Mouse (Mus musculus) lung, embryonic 16.5 days (tissue): Measurements from ENCODE around the gene Tnfsf10. TPM values are rescaled to one million over a fixed set of nuclear protein-coding genes. Genes with fewer than 3 reads are reported as not detected.
"Not testable (repeated sequence)": the region's sequence is repeated elsewhere in the genome, so short reads cannot be mapped to it uniquely, and the experiment has no call there.

Experiments used
- ATAC-seq: fragments of 200-750 bp; cut with Nextera tagmentation; 2 replicates; pipeline ENCODE4 v1.8.0; 2017; ENCODE audit warnings: low read depth, mild to moderate bottlenecking, moderate library complexity
- H3K27ac ChIP-seq: fragments of 300-500 bp; sonication (generic); 2 replicates; pipeline ENCODE4 v1.5.1; 2014; ENCODE audit warnings: mild to moderate bottlenecking, control low read depth, low read length
- H3K27me3 ChIP-seq: fragments of 300-500 bp; sonication (generic); 2 replicates; pipeline ENCODE4 v1.6.1; 2014; ENCODE audit warnings: low read depth, low read length, mixed read lengths; ENCODE audit not compliant: control insufficient read depth, insufficient read depth
- H3K36me3 ChIP-seq: fragments of 300-500 bp; sonication (generic); 2 replicates; pipeline ENCODE4 v1.6.1; 2014; ENCODE audit warnings: low read length; ENCODE audit not compliant: control insufficient read depth, insufficient read depth
- H3K4me1 ChIP-seq: fragments of 300-500 bp; sonication (generic); replicated peaks from 2 replicates; pipeline ENCODE4 v1.6.1; 2014; ENCODE audit warnings: low read length, mixed read lengths; ENCODE audit not compliant: control insufficient read depth, insufficient read depth
- H3K4me2 ChIP-seq: fragments of 300-500 bp; sonication (generic); 2 replicates; pipeline ENCODE4 v1.6.1; 2014; ENCODE audit warnings: low read depth, low read length, control low read depth
- H3K4me3 ChIP-seq: fragments of 300-500 bp; sonication (generic); 2 replicates; pipeline ENCODE4 v1.5.1; 2014; ENCODE audit warnings: mild to moderate bottlenecking, low read length, control low read depth
- H3K9ac ChIP-seq: fragments of 300-500 bp; sonication (generic); 2 replicates; pipeline ENCODE4 v1.6.1; 2014; ENCODE audit warnings: low read length, control low read depth
- H3K9me3 ChIP-seq: fragments of 300-500 bp; sonication (generic); 2 replicates; pipeline ENCODE4 v1.6.1; 2016; ENCODE audit warnings: low read length; ENCODE audit not compliant: control insufficient read depth
- WGBS: fragments of 180-500 bp; shearing (Covaris S2); extraction: QIAGEN DNeasy Blood & Tissue Kit; methylation state at CpG from one replicate; pipeline ENCODE4 v1.1.7; 2014; 5-methylcytosine and 5-hydroxymethylcytosine counted together
- polyA plus RNA-seq: library from polyadenylated mRNA; unstranded; fragments of >200 nt; fragmentation: Nextera tagmentation; extraction: Ambion mirVana; gene quantifications from 2 replicates; pipeline ENCODE4 v1.2.1, GENCODE M21; 2015

Gene Tnfsf10
- 3.6 and 4.1 TPM in 2 replicates for polyA plus RNA-seq

DNA sequence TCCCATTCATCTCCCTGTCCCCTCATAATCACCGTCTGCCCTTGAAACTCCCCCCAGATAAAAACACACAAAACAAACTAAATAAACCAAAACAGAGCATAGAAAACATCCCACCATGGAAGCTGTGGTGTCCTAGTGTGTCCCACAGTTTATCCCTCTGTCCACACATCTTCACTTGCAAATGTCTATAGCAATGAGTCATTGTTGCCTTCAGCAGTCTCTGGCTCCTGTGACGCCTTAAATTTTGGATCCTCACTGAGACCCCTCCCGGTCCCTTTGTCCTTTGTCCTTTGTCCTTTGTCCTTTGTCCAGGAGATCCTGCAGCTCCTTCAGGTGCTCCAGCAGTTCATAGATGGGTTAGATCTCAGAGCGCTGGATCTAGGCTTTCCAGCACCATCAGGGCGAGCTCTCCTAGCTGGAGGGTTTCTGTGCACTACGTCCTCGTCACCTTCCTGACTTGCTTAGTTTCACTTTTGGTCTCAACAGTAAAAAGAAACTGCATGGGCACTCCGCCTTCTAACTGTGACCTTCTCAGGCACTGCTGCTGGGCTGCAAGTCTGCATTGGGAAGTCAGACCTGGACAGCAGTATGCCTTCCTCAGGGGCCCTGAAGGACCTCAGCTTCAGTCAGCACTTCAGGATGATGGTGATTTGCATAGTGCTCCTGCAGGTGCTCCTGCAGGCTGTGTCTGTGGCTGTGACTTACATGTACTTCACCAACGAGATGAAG lies at the start of gene Tnfsf10:
Tnfsf10 (plus strand) TSS at position 470 of the 729 bp plus-strand sequence.
- Histone ChIP-seq H3K4me1 (no peaks in the 10 kb centered on the region; the same call in 1 of the 2 replicates), H3K36me3 (no peaks in the 10 kb centered on the region), H3K9me3 (no peaks in the 10 kb centered on the region), H3K9ac (peak within 1 kb of the TSS; percentile 58), H3K4me3 (peak within 1 kb of the TSS; percentile 48), H3K27me3 (no peaks in the 10 kb centered on the region), H3K27ac (peak within 1 kb of the TSS; percentile 79), H3K4me2 (peak within 1 kb of the TSS; percentile 65)
- ATAC-seq = peak; percentile 69
- WGBS = 46% methylated on average over 9 of the region's 9 CpGs

DNA sequence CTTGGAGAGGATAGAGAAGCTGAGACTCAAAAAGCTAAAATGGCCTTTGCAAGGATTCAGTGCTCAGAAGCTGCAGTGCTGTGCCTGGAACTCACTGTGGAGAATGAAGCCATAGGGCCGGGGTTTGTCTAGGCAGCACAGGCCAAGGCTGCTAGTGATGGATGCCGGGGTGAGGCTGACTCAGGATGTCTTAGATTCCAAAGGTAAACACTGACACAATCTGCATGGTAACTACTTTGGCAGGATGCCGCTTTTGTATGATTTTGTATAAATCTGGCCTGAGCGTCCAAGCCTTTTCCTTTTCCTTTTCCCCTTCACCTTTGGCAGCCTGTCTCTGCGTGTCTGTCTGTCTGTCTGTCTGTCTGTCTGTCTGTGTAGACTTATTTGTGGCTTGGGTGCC lies 49.5 kb upstream of the Tnfsf10 start:
- Histone ChIP-seq H3K9ac (no peak overlapping the region), H3K27ac (peak overlapping the region; percentile 74), H3K9me3 (no peaks in the 10 kb centered on the region), H3K4me3 (no peak overlapping the region), H3K36me3 (no peaks in the 10 kb centered on the region), H3K4me2 (no peak overlapping the region), H3K4me1 (peaks cover 13% of the 10 kb centered on the region), H3K27me3 (no peaks in the 10 kb centered on the region)
- WGBS = 36% methylated on average over 5 of the region's 5 CpGs
- peak; percentile 55; the same call in 1 of the 2 replicates for ATAC-seq

DNA sequence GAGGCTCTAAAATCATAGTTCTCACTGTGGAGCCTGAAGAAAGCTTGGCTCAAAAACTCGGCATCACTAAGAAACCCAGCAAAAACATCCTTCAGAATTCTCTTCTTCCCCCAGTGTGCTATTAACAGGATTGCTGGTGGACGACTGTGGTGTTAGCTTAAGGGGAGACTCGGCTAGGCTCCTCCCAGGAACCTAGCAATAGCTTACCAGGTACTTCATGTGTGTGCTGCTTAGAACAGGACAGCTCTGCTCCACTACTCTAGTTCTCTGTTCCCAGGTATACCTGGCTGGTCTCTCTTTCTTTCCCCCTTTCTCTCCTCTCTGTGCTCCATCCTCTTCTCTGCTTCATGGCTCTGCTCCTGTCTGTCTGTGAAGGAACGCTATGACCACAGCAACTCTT lies 48.9 kb upstream of the Tnfsf10 start:
- Histone ChIP-seq H3K9ac (no peak overlapping the region), H3K36me3 (no peaks in the 10 kb centered on the region), H3K4me2 (no peak overlapping the region), H3K4me3 (no peak overlapping the region), H3K27ac (peak overlapping the region; percentile 74), H3K27me3 (no peaks in the 10 kb centered on the region), H3K9me3 (no peaks in the 10 kb centered on the region), H3K4me1 (peaks cover 13% of the 10 kb centered on the region)
- no peak for ATAC-seq
- 44% methylated on average over 4 of the region's 4 CpGs for WGBS

DNA sequence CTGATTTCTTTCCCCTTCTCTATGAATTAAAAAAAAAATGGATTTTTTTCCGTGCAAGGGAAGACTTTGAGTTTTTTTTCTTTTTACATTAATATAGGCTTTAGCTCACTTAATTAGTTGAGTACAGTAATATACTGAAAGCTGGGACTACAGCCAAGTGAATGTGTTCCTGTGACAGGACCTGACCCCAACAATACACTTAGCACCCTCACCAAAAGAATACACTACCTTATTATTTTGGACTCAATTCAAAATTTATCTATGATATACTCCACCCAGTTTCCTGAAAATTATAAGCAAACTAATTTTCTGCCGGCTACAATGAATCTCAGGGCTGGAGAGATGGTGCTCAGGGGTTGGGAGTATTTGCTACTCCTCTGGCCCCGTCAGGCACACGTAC lies 47.7 kb upstream of the Tnfsf10 start:
- no peaks in the 10 kb centered on the region for H3K36me3 ChIP-seq
- H3K4me3 ChIP-seq = no peak overlapping the region
- no peaks in the 10 kb centered on the region for H3K9me3 ChIP-seq
- no peak overlapping the region for H3K4me2 ChIP-seq
- H3K27me3 ChIP-seq = no peaks in the 10 kb centered on the region
- peaks cover 13% of the 10 kb centered on the region for H3K4me1 ChIP-seq
- ATAC-seq = peak; percentile 58
- 33% methylated on average over 4 of the region's 4 CpGs for WGBS
- no peak overlapping the region for H3K9ac ChIP-seq
- peak overlapping the region; percentile 84 for H3K27ac ChIP-seq

DNA sequence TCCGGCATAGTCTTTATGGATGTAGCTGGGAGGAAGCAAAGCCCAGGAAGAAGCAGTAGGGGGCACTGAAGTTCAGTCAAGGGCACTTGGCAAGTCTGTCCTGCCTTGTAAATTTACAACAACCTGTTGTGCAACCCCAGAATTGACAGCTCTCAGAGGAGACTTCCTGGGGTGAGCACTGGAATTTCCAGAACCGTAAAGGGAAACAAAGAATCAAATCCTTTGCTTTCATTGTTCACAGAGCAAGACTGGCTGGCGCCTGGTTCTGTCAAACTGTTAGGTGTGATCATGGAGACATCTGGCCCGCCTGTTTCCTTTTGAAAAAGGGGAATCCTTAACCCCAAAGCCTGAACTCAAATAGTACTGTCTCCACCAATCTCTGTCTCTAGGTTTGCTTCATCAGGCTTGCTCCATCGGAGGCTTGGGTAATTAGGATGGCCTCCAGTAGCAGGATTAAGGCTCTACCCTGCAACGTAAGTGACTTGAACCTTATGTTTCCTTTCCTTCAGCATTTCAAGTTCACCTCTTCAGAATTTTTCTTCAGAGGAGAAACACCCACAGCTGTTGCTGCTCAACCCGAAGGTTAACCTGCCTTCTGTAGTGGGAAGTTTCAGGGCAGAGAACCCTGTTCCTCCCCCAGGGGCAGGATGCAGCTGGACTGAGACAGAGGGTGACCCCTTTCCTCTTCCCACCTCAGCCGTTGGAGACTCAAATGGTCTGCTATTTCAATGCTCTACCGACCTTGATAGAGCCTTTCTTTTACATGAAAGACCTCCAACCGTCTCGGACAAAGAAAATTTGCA lies 46.5 kb upstream of the Tnfsf10 start:
- 21% methylated on average over 11 of the region's 11 CpGs for WGBS
- Histone ChIP-seq H3K27me3 (no peaks in the 10 kb centered on the region), H3K4me3 (no peak overlapping the region), H3K9ac (no peak overlapping the region; the same call in 1 of the 2 replicates), H3K4me1 (peaks cover 13% of the 10 kb centered on the region), H3K27ac (peak overlapping the region; percentile 79), H3K4me2 (0 out of 2 replicates have a peak overlapping the region, but pooled peaks have one; percentile 12), H3K9me3 (no peaks in the 10 kb centered on the region), H3K36me3 (no peaks in the 10 kb centered on the region)
- peak; percentile 80 for ATAC-seq

DNA sequence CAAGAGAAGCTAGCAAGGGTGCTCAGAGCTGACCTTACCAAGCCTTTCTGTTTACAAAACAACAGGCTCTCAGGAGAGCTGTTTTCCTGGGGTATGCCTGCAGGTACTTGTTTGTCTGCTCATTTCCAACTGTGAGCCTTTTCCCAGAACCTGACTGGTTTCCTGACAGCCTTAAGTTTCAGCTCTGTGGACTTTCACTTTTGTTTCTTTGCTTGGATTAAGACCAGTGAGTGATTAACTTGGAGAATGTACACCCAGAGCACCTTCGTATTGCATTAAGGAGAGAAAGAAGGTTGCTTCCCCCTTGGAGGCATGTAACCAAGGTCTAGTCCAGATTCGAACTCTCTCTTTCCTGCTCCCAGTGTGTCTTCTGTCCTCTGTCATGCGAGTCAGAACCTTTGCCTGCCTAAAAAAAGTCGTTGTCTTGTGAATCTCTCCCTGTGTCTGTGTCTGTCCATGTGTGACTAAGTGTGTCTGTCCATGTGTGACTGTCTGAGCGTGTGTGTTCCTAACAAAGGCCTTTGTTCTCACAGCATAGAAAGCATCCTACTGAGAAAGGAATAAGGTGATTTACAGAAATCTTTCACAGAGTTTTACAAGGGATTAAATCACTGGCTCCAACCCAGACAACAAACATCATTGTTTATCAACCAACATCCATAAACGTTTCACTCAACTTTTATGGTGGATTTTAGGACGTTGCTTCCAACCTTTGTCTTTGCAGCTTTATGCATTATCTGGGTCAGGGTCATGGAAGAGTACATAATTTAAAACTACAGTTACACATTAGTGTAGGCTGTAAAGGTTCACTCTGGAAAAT lies 43.7 kb upstream of the Tnfsf10 start:
- no peak overlapping the region for H3K4me2 ChIP-seq
- no peaks in the 10 kb centered on the region for H3K36me3 ChIP-seq
- no peak for ATAC-seq
- peaks cover 13% of the 10 kb centered on the region for H3K4me1 ChIP-seq
- H3K4me3 ChIP-seq = no peak overlapping the region
- H3K9ac ChIP-seq = no peak overlapping the region
- H3K27ac ChIP-seq = no peak overlapping the region
- 34% methylated on average over 7 of the region's 7 CpGs for WGBS
- no peaks in the 10 kb centered on the region for H3K9me3 ChIP-seq
- no peaks in the 10 kb centered on the region for H3K27me3 ChIP-seq

DNA sequence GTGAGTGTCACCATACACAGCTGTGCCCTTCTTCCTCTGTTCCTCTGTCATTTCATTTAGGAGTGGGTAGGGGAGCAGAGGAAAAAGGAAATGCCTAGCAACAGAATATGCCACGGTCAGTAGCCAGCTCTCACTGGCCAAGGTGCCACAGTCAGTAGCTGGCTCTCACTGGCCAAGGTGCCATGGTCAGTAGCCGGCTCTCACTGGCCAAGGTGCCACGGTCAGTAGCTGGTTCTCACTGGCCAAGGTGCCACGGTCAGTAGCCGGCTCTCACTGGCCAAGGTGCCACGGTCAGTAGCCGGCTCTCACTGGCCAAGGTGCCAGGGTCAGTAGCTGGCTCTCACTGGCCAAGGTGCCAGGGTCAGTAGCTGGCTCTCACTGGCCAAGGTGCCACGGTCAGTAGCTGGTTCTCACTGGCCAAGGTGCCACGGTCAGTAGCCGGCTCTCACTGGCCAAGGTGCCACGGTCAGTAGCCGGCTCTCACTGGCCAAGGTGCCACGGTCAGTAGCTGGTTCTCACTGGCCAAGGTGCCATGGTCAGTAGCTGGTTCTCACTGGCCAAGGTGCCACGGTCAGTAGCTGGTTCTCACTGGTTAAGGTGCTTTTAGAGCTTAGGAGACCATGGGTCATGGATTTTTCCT lies 37.4 kb upstream of the Tnfsf10 start:
- not testable (repeated sequence) for ATAC-seq, H3K9ac ChIP-seq

DNA sequence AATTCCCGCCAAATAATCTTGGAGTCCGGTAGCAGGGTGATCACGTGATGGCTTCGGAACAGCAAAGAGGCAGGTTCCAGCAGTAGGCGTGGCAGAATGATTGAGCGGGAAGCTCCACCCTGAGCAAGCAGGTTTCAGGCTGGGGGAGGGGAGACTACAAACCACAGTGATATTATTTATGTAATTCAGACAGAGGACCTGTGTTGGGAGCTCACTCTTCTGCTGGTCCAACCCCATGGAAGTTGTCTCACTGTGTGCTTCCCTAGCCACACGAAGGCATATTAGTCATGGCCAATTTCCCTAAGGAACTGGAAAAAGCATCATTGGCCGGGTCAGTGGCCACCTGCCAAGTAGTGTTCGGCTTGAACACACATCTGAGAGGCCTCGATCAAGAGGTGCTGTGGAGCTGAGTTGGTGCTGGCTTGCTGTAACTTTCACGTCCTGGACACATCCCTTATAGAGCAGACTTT lies 36.5 kb upstream of the Tnfsf10 start:
- no peaks in the 10 kb centered on the region for H3K9me3 ChIP-seq
- H3K36me3 ChIP-seq = no peaks in the 10 kb centered on the region
- H3K4me3 ChIP-seq = no peak overlapping the region
- WGBS = 39% methylated on average over 11 of the region's 11 CpGs
- no peaks in the 10 kb centered on the region for H3K27me3 ChIP-seq
- ATAC-seq = 0 out of 2 replicates have a peak, but pooled peaks have one; percentile 40
- peaks cover 15% of the 10 kb centered on the region for H3K4me1 ChIP-seq
- no peak overlapping the region for H3K27ac ChIP-seq
- H3K9ac ChIP-seq = no peak overlapping the region
- no peak overlapping the region for H3K4me2 ChIP-seq

More for the DNA sequence above, 37.4 kb upstream of the Tnfsf10 start:
- 92% methylated on average over 12 of the region's 14 CpGs for WGBS
- not testable (repeated sequence) for H3K4me2 ChIP-seq, H3K27me3 ChIP-seq, H3K27ac ChIP-seq, H3K9me3 ChIP-seq, H3K36me3 ChIP-seq, H3K4me3 ChIP-seq
- H3K4me1 ChIP-seq = peaks cover 15% of the 10 kb centered on the region
